Mouse (Mus musculus): ENCODE data around the gene Fkbp9.

Fkbp9 gene

DNA sequence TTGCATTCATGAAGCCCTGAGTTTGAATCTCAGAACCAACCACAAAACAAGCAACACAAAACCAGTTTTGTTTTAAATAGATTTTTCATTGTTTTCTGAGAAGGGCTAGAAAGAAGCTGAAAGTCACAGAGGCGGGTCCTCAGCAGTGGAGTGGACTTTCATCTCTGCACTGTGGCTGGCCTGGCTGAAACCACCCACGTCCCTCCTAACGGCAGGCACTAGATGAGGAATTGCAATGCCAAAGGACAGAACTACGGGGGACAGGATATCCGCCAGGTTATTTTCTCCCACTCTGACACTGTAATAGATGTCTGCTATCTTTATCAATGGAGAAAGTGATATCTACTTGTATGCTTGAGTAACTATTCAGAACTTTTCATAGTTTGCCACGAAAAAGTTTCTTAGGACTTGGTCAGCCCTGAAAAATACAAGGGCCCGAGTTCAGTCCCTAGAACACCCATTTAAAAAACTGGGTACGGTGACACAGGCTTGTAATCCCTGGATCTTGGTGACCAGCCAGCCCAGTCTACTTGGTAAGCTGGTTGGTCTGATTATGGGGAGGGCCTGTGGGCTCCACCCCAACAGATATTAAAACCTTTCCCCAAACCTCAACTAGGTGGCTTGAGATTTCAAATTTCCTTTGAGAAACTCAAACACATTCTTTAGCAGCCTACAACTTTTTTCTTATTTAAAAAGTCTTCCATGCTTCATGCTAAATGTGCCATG, 74.4 kb downstream of the Fkbp9 start:
- DNase-seq = no peak

DNA sequence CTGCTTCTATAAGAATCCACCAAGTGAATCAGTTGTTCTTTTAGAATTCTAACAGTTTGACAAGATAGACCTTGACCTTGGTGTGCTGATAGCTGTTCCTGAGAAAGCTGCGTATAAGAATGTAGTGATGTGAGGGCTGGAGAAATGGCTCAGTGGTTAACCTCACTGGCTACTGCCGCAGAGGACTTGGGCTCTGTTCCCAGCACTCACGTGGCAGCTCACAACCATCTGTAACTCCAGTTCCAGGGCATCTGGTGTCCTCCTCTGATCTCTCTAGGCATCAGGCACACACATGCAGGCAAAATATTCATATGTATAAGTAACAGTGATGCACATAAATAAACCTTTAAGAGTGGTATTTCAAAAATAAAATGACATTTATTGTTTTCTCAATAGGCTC, 76.1 kb downstream of the Fkbp9 start:
- DNase-seq = no peak

DNA sequence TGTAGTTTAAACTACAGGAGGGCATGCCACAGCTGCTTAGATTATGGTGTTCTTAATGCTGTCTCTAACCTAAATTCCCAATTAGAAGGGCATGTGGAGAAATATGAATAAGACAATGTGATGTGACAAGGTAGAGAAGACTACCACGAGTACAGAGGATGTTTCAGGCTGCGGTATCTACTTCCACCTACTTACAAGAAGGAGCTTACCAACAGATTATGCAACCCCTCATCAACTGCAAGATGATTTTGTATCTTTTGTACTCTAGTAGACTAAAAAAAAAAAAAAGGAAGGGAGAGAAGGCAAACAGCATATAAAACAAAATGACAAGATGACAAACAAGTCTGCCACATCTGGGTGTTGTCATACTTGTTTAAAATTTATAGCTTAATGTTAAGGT, 76.5 kb downstream of the Fkbp9 start:
- no peak for DNase-seq

DNA sequence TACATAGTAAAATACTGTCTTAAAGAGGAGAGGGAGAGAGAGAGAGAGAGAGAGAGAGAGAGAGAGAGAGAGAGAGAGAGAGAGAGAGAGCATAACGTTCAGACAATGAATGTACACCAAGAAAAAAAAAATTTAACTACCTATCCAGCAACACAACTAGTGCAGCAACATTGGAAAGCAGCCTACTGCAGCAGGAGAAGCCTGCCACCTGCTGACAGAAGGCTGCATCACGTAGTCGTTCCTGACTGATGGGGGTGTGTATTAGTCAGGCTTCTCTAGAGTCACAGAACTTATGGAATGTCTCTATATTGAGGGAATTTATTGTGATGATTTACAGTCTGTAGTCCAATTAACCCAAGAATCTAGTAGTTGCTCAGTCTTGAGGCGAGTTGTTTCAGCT, 77.1 kb downstream of the Fkbp9 start:
- peak; percentile 76 for DNase-seq

DNA sequence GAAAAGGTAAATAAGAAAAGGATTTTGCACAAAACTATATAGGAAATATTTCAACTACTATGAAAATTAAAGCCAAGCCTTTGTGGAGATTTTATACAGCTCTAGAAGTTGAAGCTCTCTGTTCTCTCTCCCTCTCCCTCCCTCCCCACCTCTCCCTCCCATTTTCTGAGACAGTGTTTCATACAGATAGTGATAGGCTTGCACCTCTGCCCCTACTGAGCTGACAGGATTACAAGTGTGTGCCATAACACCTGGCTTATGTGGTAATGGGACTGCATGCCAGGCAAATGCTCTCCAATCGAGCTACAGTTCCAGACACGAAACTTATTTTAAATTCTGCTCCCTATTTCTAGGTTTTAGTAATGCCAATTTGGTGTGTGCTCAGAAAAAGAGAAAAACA, 79.1 kb downstream of the Fkbp9 start:
- DNase-seq = no peak

DNA sequence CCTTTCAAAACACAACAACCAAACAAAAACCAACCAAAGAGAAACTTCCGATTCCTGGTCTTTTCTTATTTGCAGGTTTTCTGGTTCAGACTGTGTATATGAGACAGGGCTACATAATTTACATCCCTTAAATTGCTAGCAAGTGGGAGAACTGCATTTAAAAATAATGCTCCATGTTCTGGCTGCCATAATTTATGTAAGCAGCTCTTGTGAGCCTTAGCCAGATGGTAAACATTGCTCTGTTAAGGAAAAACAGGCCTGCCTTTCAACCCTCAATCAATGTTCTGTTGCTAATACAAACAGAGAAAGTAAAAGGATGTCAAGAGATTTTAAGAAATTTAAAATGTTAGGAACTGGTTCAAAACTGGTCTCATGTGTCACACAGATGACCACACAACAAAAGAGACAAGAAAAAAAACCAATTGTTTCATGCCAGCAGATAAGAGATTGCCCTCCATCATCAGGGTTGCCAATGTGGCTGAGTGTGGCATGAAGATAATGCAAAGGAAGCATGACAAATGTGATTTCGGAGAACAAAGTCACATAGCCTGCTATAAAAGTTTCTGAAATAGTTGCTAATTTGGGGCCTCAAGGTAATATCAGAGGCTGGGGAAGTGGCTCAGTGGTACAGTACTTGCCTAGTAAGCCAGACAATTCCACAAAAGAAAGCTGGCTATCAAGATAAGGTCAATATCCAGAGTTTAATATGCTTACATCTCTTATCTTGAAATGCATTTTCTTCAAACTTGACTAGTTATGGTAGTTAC, 81.4 kb downstream of the Fkbp9 start:
- DNase-seq = no peak

DNA sequence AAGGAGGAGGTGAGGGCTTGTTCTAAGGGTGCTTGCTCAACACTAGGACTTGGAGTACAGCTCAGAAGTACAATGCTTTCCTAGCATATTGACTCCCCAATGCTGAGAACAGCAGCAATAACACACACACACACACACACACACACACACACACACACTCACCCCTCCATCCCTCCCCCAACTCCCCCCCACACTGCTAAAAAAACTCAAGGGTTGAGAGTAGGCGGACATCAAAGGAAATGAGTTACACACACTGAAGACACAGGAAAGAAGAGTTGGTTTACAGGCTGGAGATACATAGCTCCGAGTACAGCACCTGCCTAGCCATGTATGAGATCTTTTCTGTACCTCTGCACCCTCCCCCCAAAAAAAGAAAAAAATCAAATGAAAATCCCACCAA, 84.4 kb downstream of the Fkbp9 start:
- DNase-seq = no peak

DNA sequence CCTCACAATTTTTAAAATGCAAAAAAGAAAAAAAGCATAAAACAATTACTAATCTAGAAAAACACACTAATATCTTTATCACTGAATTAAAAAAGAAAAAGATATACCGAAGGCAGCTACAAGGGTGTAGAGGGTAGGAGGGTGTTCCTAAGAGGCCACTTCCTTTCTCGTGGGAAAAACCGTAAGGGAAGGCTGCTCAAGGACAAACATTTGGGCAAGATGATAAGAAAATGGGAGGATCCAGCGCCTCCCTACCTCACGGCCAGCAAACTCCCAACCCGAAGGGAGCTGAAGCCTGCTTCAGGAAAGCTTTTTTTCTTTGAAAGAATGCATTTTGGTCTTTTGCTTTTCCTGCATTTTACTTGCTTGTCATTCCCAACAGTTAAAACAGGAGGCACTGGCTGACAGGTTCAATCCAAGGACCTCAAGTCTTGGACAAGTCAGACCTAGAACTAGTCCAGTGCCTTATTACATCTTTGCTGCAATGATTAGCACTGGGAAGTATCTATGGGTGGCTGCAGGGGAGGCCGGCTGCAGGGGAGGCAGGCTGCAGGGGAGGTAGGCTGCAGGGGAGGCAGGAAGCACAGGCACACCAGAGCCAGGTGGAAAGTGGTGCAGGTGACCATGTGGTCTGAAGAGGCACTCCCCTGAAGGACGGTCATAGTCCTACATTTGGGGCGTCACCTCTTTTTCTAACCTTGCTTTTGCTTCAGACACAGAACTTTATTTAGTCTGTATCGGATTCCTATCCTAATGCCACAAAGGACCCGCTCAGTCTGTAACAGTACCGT, 85.9 kb downstream of the Fkbp9 start:
- DNase-seq = no peak

DNA sequence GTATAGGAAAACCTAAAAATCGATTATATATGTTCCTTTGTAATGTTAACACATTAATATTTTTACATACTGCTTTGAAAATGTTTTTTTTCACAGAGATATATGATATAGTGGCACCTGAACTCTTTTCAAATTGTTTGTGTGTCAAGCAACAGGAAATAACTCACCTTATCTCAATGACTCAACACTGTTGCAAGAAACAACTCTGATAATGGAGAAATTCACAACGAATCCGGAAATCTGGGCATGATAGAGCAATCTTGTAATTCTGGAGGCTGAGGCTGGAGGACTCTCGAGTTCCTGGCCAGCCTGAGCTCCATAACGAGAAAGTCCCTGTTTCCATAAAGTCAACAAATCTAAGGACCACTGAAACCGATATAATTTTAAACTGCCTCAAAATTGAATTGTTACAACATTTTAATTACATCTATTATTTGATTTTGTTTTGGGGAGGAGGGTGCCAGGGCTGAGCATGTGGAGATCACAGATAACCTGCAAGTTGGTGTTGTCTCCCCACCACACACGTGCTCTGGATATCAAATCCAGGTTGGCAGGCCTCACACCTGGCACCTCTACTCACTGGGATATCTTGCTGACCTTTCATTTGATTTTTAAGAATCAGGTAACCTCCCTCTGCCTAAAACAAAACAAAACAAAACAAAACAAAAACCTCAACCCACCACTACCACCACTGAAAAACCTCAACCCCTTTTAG, 87.6 kb downstream of the Fkbp9 start:
- DNase-seq = no peak

DNA sequence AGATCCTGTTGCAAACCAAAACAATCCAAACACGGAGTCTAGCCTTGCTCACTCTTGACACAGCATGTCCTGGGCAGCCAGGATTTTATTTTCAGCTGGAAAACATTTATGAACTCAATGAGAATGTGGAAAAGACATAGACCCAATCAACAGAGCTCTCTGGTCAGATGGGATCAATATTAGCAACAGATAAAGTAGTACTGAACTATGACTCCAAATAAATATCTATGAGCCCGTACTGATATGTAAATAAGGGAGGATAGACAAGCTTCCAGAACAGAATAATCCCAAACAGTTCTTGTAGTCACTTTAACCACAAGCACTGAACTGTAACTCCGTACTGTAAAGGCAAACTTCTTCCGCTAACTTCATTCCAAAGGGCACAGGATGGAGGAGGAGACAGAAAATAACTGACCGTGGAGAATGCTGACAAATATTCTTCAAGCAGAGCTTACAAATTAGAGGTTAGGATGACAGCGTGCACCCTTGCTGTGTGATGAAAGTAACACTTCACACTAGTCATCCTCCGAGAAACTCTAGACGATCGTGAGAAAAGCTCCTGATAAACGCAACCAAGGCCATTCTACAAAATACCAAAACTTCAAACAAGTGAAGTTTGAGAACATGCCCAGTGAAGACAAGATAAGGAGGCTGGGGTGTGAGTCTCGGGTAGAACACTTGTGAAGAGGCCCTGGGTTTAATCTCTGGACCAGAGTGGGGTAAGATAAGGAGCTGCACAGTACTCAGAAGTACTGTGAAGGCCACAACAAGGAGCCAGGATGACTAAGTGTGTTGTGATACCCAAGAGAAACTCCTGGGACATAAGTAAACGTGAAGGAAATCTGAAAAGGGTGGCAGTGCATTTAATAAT, 88.6 kb downstream of the Fkbp9 start:
- no peak for DNase-seq

DNA sequence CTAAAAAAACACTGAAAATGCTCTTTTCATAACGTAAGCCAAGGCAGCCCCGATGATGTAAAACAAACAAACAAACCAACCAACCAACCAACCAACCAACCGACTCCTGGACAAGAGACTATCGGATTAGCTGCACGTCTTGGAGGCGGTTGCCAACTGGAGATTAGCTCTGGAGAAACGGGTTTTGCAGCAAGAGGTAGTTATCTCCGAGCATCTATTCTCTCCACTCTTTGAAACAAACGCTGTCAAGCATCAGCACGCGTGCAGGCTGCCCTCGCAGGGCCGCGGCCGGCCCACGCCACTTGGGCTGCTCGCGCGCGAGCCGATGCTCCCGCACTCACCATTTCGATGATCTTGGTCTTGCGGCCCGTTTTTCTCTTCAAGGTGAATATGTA, 91.5 kb downstream of the Fkbp9 start:
- DNase-seq = no peak

DNA sequence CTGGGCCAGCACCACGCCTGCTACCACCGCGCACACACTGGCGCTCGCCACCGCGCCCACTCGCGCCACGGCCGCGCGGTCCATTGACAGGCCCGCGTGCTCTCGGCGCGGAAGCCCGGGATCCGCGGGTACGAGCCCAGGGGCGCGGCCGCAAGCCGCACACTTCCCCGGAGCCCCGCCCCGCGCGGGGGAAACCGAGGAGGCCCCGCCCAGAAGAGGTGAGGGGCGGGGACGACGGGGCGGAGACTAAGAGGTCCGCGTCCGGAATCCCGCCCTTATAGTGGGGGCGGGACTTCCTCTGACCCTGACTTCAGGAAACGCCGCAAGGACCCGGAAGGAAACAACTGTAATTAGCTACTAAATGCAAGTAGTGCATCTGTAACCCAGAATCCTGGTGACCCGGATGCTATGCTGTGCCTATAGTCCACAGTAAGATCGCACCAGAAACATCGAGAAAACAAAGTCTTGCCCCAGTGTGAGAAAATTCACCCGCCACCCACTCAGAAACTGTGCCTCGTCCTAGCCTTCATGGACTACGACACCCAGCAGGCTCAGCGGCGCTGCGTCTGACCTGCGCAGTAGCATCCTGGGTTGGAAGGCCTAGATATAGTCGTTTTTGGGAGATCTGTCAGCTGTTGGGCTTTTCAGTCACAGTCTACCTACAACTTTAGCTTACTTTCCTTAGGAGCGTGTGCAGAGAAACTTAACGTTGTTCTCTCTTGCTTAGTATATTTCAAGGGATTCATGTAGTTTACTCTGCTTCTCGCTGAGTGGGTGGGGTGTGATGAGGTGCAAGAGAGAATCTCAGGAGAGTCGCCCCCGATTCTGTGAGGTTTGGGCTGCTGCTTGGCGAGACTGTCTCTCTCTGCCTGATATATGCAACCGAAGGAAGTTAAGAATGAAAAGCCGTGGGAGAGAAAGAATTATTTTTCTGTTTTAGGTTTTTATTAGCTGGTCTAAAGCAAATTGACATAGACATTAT, 92.2 kb downstream of the Fkbp9 start, which contains the start of the genes Nt5c3 and Vmn1r4:
Nt5c3 (minus strand) TSS at position 207 of the 982 bp plus-strand sequence.
Vmn1r4 (plus strand) TSS at position 290 of the 982 bp plus-strand sequence.
- DNase-seq = peak; percentile 94
